Mouse (Mus musculus): ENCODE results near the gene Ccr8.
A peak's percentile ranks its signal among the peaks of the same experiment; 100 is the strongest.

The Ccr8 gene

DNA sequence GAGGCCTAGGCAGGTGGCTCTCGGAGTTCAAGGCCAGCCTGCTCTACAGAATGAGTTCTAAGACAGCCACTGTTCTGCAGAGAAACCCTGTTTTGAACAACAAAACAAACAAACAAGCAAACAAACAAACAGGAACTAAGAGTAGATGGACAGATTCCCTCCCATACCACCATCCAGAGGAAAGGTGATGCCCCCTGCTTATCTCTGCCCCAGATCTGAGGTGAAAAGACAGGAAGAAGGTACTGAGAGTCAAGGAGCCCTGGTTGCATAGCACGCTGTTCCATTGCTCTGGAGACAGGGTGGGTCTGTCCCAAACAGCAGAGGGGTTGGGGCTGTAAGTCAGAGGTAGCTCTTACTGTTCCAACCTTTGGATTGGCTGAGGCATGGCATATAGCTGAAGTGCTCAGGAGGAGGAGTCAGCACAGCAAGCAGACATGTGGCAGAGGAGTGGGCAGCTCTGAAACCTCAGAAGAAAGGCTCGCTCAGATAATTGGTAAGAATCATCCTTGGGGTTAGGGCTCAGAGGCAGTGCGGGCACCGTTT is at the start of gene Ccr8:
Gene Ccr8, plus strand, starts transcription at position 419 of the 543 bp plus-strand sequence.
- DNase-seq (ENCODE audit: low spot score in 2 of 2) = no peak

- no peak for DNase-seq (ENCODE audit: low spot score in 2 of 2)
These were observed 48.8 kb upstream of the Ccr8 start for GRCm38 (mm10) chr9:120043115-120043514.

- no peak for DNase-seq (ENCODE audit: low spot score in 2 of 2)
These were observed 43.4 kb upstream of the Ccr8 start for GRCm38 (mm10) chr9:120048495-120048894.

GRCm38 (mm10) chr9:120049407-120049806 is 42.5 kb upstream of the Ccr8 start:
- DNase-seq (ENCODE audit: low spot score in 2 of 2) = no peak

- no peak for DNase-seq (ENCODE audit: low spot score in 2 of 2)
These were observed 37.2 kb upstream of the Ccr8 start for GRCm38 (mm10) chr9:120054545-120055277.

- DNase-seq (ENCODE audit: low spot score in 2 of 2) = no peak
These were observed 35.7 kb upstream of the Ccr8 start for GRCm38 (mm10) chr9:120056201-120056600.

- DNase-seq (ENCODE audit: low spot score in 2 of 2) = no peak
These were observed 33.2 kb upstream of the Ccr8 start for GRCm38 (mm10) chr9:120058730-120059129.

GRCm38 (mm10) chr9:120064317-120064716 is 27.6 kb upstream of the Ccr8 start:
- no peak for DNase-seq (ENCODE audit: low spot score in 2 of 2)

DNA sequence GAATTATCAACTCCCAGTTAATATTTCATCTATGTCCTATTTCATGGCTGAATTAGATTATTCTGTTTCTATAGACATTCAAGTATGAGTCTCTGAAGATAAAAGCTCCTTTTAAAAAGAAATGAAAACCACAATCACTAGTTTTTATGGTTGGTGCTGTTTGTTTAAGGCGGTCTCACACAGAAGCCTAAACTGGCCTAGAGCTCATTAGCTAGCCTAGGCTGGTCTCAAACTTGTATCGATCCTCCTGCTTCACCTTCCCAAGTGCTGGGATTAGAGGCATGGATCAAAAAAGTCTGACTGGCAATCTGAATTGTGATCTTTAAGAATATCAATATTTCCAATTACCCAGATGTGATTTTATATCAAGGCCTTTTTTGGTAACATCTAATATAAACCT is 24.3 kb upstream of the Ccr8 start:
- no peak for DNase-seq (ENCODE audit: low spot score in 2 of 2)

DNA sequence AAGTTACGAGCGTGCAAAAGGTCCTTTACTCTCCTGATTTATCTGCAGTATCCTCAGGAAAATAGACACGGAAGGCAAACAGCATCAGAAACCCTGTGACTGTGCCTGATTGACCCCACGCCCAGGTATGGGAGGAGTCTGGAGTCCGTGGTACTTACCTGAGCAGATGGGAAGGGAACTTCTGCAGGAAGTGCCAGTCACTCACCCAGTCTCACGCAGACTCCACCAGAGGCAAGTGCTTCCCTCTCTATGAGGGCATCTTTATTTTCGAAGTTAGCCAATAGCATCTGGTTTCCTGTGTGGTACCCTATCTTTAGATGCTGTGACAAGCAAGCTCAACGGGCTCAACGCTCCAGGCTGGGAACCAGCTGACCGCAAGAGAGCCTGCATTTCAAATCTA is 23.9 kb upstream of the Ccr8 start:
- no peak for DNase-seq (ENCODE audit: low spot score in 2 of 2)

- DNase-seq (ENCODE audit: low spot score in 2 of 2) = no peak
These were observed 22.1 kb upstream of the Ccr8 start, which contains the start of gene Cx3cr1 for GRCm38 (mm10) chr9:120069779-120070178. Cx3cr1 (minus strand) TSS chr9:120069879.

DNA sequence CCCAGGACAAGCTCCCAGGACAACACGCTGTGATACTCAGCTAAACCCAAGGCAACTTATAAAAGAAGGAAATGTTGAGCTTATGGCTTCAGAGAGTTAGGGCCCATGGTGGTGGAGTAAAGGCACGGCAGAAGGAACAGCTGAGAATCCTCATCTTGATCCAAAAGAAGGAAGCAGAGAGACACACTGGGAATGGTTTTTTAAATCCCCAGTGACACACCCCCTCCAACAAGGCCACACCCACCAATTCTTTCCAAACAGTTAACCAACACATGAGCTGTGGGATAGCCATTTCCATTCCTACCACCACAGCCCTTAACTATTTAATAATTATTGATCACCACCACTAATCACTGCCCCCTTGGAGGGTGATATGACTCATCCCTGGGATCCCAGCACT is 20.7 kb upstream of the Ccr8 start:
- no peak for DNase-seq (ENCODE audit: low spot score in 2 of 2)

DNA sequence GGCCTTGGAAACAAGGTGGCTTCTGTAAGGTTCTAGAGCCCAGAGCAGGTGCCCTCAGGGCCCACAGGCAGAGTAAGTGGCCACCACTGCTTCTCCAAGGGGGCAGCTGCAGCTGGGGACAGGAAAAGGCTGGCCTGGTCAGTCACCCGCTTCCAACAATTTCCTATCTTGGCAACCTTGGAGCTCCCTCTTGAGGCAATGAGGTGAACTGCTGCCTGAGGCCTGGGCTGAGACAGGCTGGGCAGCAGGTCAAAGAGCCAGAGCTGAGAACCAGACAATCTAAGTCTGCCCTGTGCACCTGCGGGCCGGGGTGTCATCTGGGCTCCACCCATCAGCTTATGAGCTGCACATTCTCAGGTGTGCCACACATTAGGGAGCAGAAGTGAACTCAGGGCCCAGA is 18.7 kb upstream of the Ccr8 start:
- DNase-seq (ENCODE audit: low spot score in 2 of 2) = peak; percentile 52 to 78

DNA sequence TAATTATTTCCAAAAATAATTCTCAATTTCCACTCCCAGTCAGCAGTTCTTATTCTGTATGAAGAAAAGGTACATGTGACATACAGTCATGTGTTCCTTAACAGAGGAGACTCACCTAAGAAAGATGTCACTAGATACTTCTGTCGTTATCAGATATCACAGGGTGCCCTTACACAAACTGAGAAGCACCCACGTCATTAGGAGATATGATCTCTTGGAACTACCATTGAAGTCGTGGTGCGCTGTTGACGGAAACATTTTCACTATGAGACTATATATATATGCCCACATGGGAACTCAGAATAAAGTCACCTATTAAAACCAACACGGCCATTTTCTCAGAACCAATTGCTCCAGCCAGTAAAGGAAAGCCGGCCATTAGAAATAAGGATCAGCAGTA is 17.4 kb upstream of the Ccr8 start:
- DNase-seq (ENCODE audit: low spot score in 2 of 2) = no peak

GRCm38 (mm10) chr9:120078241-120078640 is 13.7 kb upstream of the Ccr8 start:
- DNase-seq (ENCODE audit: low spot score in 2 of 2) = no peak

DNA sequence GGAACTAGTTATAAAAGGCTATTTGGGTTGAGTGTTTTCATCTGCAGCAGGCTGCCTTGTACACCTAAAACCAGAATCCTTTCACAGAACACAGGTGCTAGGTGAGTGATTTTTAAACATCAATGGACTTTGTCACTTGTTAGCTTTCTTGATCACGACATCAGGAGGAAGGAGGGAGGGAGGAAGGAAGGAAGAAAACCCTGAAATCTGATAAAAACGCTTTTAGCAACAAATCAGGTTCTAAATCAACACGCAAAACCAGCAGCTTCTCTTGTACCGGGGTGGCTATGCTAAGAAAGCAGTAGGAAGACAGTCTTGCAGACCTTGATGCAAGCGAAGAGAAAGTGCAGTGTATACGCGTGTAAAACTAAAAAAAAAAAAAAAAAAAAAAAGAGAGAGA is 12.0 kb upstream of the Ccr8 start:
- no peak for DNase-seq (ENCODE audit: low spot score in 2 of 2)

DNA sequence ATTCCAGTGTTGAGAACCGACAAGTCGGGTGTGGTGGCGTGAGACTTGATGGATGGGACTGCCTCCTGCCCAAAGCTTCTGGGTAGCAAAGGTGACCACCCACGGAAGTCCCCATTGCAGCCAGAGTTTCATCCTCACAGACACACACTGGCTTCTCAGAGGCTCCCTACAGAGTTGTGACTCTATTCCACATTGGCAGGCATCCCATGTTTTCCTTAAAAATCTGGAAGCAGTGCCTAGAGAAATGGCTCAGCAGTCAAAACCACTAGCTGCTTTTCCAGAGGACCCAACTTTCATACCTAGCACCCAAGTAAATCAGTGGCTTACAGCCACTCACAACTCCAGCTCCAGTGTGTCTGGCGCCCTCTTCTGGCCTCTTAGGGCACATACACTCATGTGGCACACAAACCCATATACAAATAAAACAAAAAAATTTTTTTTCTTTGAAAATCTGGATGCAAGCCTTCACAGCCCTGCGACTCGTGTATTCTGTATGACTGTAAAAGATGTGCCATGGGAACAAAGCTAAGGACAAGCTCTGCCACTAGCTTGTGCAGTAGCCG is 11.3 kb upstream of the Ccr8 start:
- no peak for DNase-seq (ENCODE audit: low spot score in 2 of 2)

- no peak for DNase-seq (ENCODE audit: low spot score in 2 of 2)
These were observed 10.7 kb upstream of the Ccr8 start for GRCm38 (mm10) chr9:120081247-120081646.

DNA sequence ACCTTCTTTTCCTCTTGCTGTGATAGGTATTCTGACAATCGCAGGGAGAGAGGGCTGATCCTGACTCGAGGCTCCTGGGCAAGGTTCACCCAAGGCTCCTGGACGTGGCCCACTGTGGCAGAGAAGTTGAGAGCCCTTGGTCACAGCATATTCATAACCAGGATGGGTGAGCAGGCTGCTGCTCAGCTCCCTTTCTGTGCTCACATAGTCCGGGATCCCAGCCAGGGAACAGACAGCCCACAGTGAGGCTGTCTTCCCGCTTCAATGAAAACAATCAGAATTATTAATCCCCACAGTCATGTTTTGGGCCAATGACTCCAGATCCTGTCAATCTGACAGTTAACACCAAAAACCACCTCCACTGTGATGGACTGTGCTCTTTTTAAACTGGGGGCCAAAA is 9.9 kb upstream of the Ccr8 start:
- DNase-seq (ENCODE audit: low spot score in 2 of 2) = no peak

- DNase-seq (ENCODE audit: low spot score in 2 of 2) = no peak
These were observed 9.2 kb upstream of the Ccr8 start for GRCm38 (mm10) chr9:120082691-120083090.

GRCm38 (mm10) chr9:120083158-120083894 is 8.6 kb upstream of the Ccr8 start:
- DNase-seq (ENCODE audit: low spot score in 2 of 2) = no peak

DNA sequence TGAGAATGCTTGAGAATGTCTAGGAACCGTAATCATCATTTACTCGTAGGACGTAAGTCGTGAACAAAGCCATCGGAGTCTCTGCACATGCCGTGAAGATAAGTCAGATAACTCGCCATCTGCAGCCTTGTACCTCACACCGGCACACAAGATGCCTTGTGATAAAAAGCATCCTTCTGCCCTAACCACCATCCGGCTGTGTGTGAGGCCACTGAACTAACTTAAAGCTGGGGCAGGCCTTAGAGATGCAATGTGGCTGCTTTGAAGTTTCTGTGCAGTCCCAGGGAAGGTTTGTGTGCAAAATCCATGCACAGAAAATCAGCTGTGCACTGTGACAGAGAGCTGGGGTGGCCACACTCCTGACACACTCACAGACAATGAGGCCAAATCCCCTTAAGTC is 7.5 kb upstream of the Ccr8 start:
- no peak for DNase-seq (ENCODE audit: low spot score in 2 of 2)

DNA sequence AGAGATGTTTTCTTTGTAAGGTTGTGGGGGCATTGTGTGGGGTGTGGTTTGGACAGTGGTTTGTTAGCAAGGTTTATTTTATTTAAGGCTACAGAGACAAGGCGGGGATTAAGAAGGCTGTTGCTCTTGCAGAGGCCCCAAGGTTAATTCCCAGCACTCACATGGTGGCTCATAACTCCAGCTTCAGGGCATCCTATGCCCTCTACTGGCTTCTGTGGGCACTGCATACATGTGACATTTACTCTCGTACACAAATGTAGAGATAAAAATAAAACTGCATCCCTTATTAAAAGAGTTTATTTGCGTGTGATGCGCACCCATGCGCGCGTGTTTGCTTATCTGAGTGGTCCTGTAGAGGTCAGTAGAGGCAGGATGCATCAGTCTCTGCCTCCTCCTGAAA is 2.8 kb upstream of the Ccr8 start:
- no peak for DNase-seq (ENCODE audit: low spot score in 2 of 2)
